Mouse (Mus musculus): ENCODE measurements around the gene Prep.

DNA sequence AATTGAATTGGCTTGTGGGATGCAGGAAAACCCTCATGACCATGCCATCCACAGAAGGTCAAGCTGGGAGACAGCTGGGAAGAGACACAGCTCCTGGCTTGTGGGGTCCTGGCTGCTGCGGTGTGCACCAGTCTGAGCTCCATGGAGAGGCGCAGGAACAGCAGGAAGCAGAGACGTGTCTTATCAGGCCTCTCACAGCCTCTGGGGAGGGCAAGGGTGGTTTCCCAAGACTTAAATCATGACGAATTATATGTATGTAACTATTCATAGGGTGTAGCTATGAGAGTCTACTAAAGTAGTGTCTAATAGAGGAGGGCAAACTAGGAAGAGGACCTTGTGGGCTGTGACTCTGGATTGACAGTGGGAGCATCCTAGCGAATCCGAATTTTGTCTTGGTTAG, 2.6 kb downstream of the Prep start:
- TF ChIP-seq POLR2A (IDR thresholded peaks at IDR 0.05; ENCODE audit: low read depth, low read length) = no peak
- no peak for TF ChIP-seq CTCF (IDR thresholded peaks at IDR 0.05; ENCODE audit: extremely low read depth, insufficient read depth, insufficient read length, insufficient replicate concordance)

All from spleen, adult 2 months (tissue).